Mouse (Mus musculus) heart, embryonic 13.5 days (tissue): ENCODE measurements around the gene Ifi207. TPM values are rescaled to one million over a fixed set of nuclear protein-coding genes. Genes with fewer than 3 reads are reported as not detected.
"Not testable (repeated sequence)": the region's sequence is repeated elsewhere in the genome, so short reads cannot be mapped to it uniquely, and the experiment has no call there.

Experiments used
- ATAC-seq: fragments of 200-750 bp; cut with Nextera tagmentation; 2 replicates; pipeline ENCODE4 v1.8.0; 2017; ENCODE audit warnings: moderate TSS enrichment; ENCODE audit not compliant: insufficient number of reproducible peaks, low FRiP score, low TSS enrichment; ENCODE audit errors: extremely low read depth
- H3K27ac ChIP-seq: fragments of 300-500 bp; sonication (generic); replicated peaks from 2 replicates; pipeline ENCODE4 v1.5.1; 2015; ENCODE audit warnings: moderate library complexity, mild to moderate bottlenecking, inconsistent platforms
- H3K27me3 ChIP-seq: fragments of 300-500 bp; sonication (generic); replicated peaks from 2 replicates; pipeline ENCODE4 v1.6.1; 2015; ENCODE audit warnings: mild to moderate bottlenecking, inconsistent platforms
- H3K36me3 ChIP-seq: fragments of 300-500 bp; sonication (generic); 2 replicates; pipeline ENCODE4 v1.6.1; 2015; ENCODE audit warnings: mild to moderate bottlenecking, inconsistent platforms
- H3K4me1 ChIP-seq: fragments of 300-500 bp; sonication (generic); 2 replicates; pipeline ENCODE4 v1.6.1; 2015; ENCODE audit warnings: inconsistent platforms
- H3K4me2 ChIP-seq: fragments of 300-500 bp; sonication (generic); 2 replicates; pipeline ENCODE4 v1.6.1; 2015; ENCODE audit warnings: inconsistent platforms, mild to moderate bottlenecking, moderate library complexity
- H3K4me3 ChIP-seq: fragments of 300-500 bp; sonication (generic); 2 replicates; pipeline ENCODE4 v1.5.1; 2015; ENCODE audit warnings: moderate library complexity, mild to moderate bottlenecking, inconsistent platforms
- H3K9ac ChIP-seq: fragments of 300-500 bp; sonication (generic); 2 replicates; pipeline ENCODE4 v1.6.1; 2015; ENCODE audit warnings: inconsistent platforms, mild to moderate bottlenecking, moderate library complexity
- H3K9me3 ChIP-seq: fragments of 300-500 bp; sonication (generic); 2 replicates; pipeline ENCODE4 v1.6.1; 2016; ENCODE audit warnings: inconsistent platforms
- WGBS: fragments of 180-500 bp; shearing (Covaris S2); methylation state at CpG from one replicate; pipeline ENCODE4 v1.1.7; 2015; ENCODE audit warnings: mixed read lengths; 5-methylcytosine and 5-hydroxymethylcytosine counted together
- polyA plus RNA-seq: library from polyadenylated mRNA; unstranded; fragments of >200 nt; fragmentation: Nextera tagmentation; extraction: Ambion mirVana; gene quantifications from 2 replicates; pipeline ENCODE4 v1.2.1, GENCODE M21; 2015

Ifi207 gene
- polyA plus RNA-seq, result 0.68 and 1.1 TPM in 2 replicates

DNA sequence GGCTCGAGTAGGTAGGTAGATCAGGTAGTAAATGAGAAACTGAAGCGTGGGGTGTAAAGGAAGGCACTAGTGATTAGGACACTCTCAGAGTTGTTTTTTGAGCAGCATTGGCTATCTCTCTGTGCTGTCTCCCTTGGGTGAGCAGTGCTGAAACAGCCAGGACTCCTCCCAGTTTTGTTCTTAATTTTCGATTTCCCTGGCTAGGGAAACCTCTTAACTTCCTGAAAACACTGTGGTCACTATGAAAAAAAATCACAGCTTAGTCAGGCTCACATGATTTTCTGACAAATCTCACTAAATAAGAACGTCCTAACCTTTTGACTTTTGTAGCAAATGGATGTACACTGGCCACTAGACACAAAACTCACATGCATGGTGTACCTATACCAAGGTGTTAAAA is at the start of gene Ifi207:
TSS of gene Ifi207 (minus strand) at position 92 of the 400 bp plus-strand sequence.
- Histone ChIP-seq H3K4me3 (no peak within 1 kb of the TSS), H3K36me3 (no peaks in the 10 kb centered on the region), H3K4me2 (no peak within 1 kb of the TSS), H3K27ac (no peak within 1 kb of the TSS), H3K4me1 (no peaks in the 10 kb centered on the region), H3K27me3 (no peaks in the 10 kb centered on the region), H3K9ac (no peak within 1 kb of the TSS), H3K9me3 (no peaks in the 10 kb centered on the region)
- WGBS, result 58% methylated on average over 4 of the region's 4 CpGs
- no peak for ATAC-seq

DNA sequence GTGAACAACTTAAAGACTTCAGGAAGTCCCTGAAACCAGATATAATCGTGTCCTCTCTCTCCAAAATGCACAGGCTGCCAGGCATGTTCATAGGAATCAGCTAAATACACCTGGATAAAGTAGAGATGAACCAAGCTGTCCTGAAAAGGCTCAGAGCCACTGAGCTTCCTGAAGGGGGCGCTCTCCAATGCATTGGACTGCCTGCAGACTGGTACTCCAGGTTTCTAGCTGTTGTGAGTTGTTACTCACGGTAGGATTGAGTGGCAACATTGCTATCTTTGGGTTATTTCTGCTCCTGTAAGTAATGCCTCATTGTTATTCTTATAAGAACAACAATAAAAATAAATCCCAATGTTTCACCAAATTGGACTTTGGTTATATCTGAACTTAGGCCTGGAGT is 31.9 kb upstream of the Ifi207 start:
- WGBS, result 46% methylated on average over 3 of the region's 3 CpGs
- H3K9me3 ChIP-seq, H3K4me2 ChIP-seq, H3K4me1 ChIP-seq, ATAC-seq, H3K36me3 ChIP-seq, H3K9ac ChIP-seq, H3K4me3 ChIP-seq, H3K27me3 ChIP-seq, H3K27ac ChIP-seq: not testable (repeated sequence)

DNA sequence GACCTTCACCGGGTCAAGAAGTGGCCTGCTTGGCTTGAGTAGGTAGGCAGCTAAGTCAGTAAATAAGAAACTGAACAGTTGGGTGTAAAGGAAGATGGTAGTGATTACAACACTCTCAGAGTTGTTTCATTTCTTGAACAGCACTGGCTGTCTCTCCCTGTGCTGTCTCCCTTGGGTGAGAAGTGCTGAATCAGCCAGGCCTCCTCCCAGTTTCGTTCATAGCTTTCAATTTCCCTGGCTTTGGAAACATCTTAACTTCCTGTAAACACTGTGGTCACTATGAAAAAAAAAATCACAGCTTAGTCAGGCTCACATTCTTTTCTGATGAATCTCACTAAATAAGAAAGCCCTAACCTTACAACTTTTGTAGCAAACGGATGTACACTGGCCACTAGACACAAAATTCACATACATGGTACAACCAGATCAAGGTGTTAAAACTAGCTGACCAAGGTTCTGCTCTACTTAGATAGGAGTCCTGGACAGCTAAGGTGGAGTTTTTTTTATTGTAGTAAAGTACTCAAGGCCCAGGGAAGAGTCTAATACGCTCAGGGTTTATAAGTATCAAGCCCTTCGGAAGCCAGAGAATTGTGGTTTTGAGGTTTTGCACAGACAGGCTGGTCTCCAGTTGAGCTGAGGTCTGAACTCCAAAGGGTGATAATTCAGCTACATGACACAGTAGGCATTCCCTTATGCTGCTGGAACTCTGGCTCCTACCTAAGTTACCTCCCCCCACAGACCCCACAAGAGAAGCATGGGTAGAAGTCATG is 25.5 kb upstream of the Ifi207 start, which contains the start of gene Ifi204:
TSS of gene Ifi204 (minus strand) at position 96 of the 770 bp plus-strand sequence.
- H3K27me3 ChIP-seq, H3K4me3 ChIP-seq, ATAC-seq, H3K9ac ChIP-seq, H3K36me3 ChIP-seq, H3K4me1 ChIP-seq, H3K9me3 ChIP-seq, H3K27ac ChIP-seq, H3K4me2 ChIP-seq: not testable (repeated sequence)
- WGBS, result 71% methylated on average over 5 of the region's 5 CpGs

- not testable (repeated sequence) for H3K9me3 ChIP-seq, H3K9ac ChIP-seq, H3K36me3 ChIP-seq, H3K27ac ChIP-seq, H3K4me2 ChIP-seq, H3K4me1 ChIP-seq, H3K4me3 ChIP-seq, ATAC-seq, H3K27me3 ChIP-seq
- whole genome bisulfite sequencing, result 80% methylated on average over 5 of the region's 5 CpGs
Measured at GRCm38 (mm10) chr1:173760032-173760431, 18.5 kb upstream of the Ifi207 start.

GRCm38 (mm10) chr1:173742262-173742661 is 715 bp upstream of the Ifi207 start:
- H3K36me3 ChIP-seq, result no peaks in the 10 kb centered on the region
- no peaks in the 10 kb centered on the region for H3K4me1 ChIP-seq
- ATAC-seq, result no peak

DNA sequence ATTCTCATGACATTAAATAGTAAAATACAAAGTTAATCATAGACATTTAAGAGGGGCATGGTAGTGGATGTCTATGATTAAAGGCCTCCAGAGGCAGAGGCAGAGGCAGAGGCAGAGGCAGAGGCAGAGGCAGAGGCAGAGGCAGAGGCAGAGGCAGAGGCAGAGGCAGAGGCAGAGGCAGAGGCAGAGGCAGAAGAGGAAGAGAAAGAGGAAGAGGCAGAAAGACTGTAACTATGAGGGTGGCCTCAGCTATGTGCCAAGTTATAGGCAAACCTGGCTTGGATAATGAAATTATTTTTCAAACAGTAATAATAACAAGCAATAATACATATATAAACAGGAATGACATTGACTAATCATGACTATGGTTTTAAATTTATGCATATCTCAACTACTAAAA is 1.0 kb downstream of the Ifi207 start:
- ATAC-seq, result no peak
- no peaks in the 10 kb centered on the region for H3K4me1 ChIP-seq

More at GRCm38 (mm10) chr1:173742262-173742661, 715 bp upstream of the Ifi207 start:
- Histone ChIP-seq H3K9ac (no peak overlapping the region), H3K9me3 (no peaks in the 10 kb centered on the region), H3K4me2 (no peak overlapping the region), H3K27ac (no peak overlapping the region), H3K4me3 (no peak overlapping the region), H3K27me3 (no peaks in the 10 kb centered on the region)
- WGBS, result 56% methylated on average over 1 of the region's 1 CpGs

DNA sequence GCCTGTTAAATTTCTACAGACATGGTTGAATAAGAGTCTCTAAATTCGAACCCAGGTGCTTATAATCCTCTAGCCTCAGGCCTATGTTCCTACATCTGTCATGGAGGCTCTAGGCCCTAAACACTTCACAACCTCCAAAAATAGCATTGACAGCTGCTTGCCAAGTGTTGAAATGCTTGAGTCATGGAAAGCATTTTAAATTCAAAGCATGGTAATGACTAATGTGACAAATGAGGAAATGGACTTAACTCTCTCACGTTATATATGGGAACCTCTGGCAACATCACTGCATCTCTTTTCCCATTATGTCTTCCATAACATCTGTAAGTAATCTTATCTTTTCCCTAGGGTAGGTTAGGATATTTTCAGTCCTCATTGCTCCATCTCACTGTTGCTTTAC is 4.6 kb downstream of the Ifi207 start:
- Histone ChIP-seq H3K9ac (no peak overlapping the region), H3K4me1 (no peaks in the 10 kb centered on the region)

More for the DNA sequence above, 1.0 kb downstream of the Ifi207 start:
- no peak overlapping the region for H3K9ac ChIP-seq
- H3K27me3 ChIP-seq, result no peaks in the 10 kb centered on the region
- no peak overlapping the region for H3K27ac ChIP-seq
- H3K4me2 ChIP-seq, result no peak overlapping the region
- H3K36me3 ChIP-seq, result no peaks in the 10 kb centered on the region
- no peak overlapping the region for H3K4me3 ChIP-seq
- H3K9me3 ChIP-seq, result no peaks in the 10 kb centered on the region

DNA sequence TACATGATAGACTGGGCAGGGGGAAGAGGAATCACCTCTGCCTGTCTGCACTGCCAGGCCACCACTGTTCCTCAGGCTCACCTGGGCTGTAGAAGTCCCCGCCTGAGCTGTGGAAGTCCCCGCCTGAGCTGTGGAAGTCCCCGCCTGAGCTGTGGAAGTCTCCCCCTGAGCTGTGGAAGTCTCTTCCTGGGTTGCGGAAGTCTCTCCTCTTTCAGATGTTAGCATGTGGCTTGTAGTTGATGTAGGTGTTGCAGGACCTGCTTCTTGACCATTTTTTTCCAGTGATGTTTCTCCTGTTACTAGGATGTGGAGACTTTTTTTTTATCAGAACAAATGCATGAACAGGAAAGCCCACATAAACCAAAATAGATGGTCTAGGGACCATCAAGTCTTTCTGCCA is 6.5 kb downstream of the Ifi207 start:
- not testable (repeated sequence) for H3K4me3 ChIP-seq, H3K27me3 ChIP-seq, ATAC-seq, H3K36me3 ChIP-seq, H3K4me1 ChIP-seq, H3K27ac ChIP-seq, H3K9ac ChIP-seq, H3K9me3 ChIP-seq, H3K4me2 ChIP-seq
- 79% methylated on average over 4 of the region's 4 CpGs for WGBS

More for the DNA sequence above, 4.6 kb downstream of the Ifi207 start:
- H3K36me3 ChIP-seq, result no peaks in the 10 kb centered on the region
- no peak overlapping the region for H3K4me2 ChIP-seq
- no peak overlapping the region for H3K27ac ChIP-seq
- ATAC-seq, result no peak
- H3K27me3 ChIP-seq, result no peaks in the 10 kb centered on the region
- H3K9me3 ChIP-seq, result no peaks in the 10 kb centered on the region
- H3K4me3 ChIP-seq, result no peak overlapping the region
- 45% methylated on average over 2 of the region's 2 CpGs for WGBS

DNA sequence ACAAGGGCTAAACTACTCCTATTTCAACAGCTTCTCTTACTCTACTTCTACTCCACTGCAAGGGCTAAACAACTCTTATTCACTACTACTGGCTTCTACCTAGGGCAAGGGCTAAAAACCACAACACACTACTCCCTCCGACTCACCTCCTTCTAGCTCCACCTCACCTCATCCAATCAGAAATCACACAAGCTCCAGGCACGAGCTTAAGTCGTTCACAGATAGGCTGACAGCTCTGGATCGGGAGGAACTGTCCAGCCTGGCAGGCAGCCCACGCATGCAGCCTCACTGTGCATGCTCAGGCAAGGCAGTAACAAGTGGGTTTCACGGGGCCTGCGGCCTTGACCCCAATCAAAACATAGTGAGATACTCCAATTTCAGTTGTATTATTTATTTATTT is 8.3 kb downstream of the Ifi207 start:
- H3K9ac ChIP-seq, result no peak overlapping the region
- no peaks in the 10 kb centered on the region for H3K27me3 ChIP-seq
- no peaks in the 10 kb centered on the region for H3K36me3 ChIP-seq
- H3K4me3 ChIP-seq, result no peak overlapping the region
- ATAC-seq, result no peak
- H3K9me3 ChIP-seq, result no peaks in the 10 kb centered on the region
- no peaks in the 10 kb centered on the region for H3K4me1 ChIP-seq
- 14% methylated on average over 7 of the region's 7 CpGs for whole genome bisulfite sequencing
- H3K4me2 ChIP-seq, result no peak overlapping the region
- no peak overlapping the region for H3K27ac ChIP-seq

GRCm38 (mm10) chr1:173694270-173694669 is 47.3 kb downstream of the Ifi207 start:
- Histone ChIP-seq H3K4me3 (no peak overlapping the region), H3K27me3 (no peaks in the 10 kb centered on the region), H3K4me1 (no peaks in the 10 kb centered on the region), H3K9ac (no peak overlapping the region), H3K27ac (no peak overlapping the region), H3K36me3 (no peaks in the 10 kb centered on the region), H3K4me2 (no peak overlapping the region), H3K9me3 (no peaks in the 10 kb centered on the region)
- no peak for ATAC-seq
- 78% methylated on average over 1 of the region's 1 CpGs for WGBS

- not testable (repeated sequence) for H3K27ac ChIP-seq, H3K9me3 ChIP-seq, H3K9ac ChIP-seq, H3K4me1 ChIP-seq, H3K4me2 ChIP-seq, H3K4me3 ChIP-seq, H3K36me3 ChIP-seq, ATAC-seq, H3K27me3 ChIP-seq
- 64% methylated on average over 1 of the region's 1 CpGs for WGBS
Measured at GRCm38 (mm10) chr1:173678605-173679004, 62.9 kb downstream of the Ifi207 start.

DNA sequence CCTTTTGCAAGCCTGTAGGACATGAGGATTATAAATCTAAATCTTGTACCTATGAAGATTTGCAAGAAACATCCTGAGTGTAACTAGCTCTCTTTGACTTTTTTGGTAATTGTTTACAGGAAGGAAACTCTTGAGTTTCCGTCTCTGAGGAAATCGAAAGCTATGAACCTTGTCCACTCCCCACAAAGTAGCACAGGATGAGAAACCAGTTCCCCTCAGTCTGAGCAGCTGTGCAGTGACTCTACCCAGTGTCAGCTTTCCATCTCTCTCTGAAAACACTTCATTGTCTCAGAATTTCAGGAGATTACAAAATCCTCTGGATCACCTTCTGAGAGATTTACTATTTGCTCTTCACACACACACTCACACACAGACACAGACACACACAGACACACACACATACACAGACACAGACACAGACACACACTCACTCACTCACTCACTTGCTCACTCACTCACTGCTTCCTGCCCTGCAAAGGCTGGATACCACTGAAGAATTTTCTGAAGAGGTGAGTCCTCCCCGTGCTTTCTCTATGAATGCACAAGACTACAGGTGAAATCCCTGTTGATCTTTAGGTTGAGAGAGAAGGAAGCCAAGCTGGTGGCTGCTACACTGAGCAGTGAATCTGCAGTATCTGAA is 68.0 kb downstream of the Ifi207 start, which contains the start of gene Ifi208:
TSS of gene Ifi208 (plus strand) at position 218 of the 640 bp plus-strand sequence.
- not testable (repeated sequence) for H3K9ac ChIP-seq, H3K4me3 ChIP-seq, H3K4me1 ChIP-seq, ATAC-seq, H3K9me3 ChIP-seq, H3K4me2 ChIP-seq, H3K36me3 ChIP-seq, H3K27ac ChIP-seq, H3K27me3 ChIP-seq
- WGBS, result 35% methylated on average over 3 of the region's 3 CpGs
